Mouse (Mus musculus) limb, embryonic 11.5 days (tissue): ENCODE measurements around the gene Trub1. TPM values are rescaled to one million over a fixed set of nuclear protein-coding genes. Genes with fewer than 3 reads are reported as not detected.

Experiments
- ATAC-seq: fragments of 200-750 bp; cut with Nextera tagmentation; 2 replicates; pipeline ENCODE4 v1.8.0; 2017; ENCODE audit warnings: low read depth; ENCODE audit not compliant: insufficient number of reproducible peaks, low FRiP score, low TSS enrichment
- DNase-seq: peaks from one replicate; pipeline ENCODE4 v3.0.0-alpha.2; 2015; ENCODE audit warnings: low spot score
- H3K27ac ChIP-seq: fragments of 300-500 bp; sonication (generic); replicated peaks from 2 replicates; pipeline ENCODE4 v1.5.1; 2014; ENCODE audit warnings: low read depth, mild to moderate bottlenecking, low read length
- H3K27me3 ChIP-seq: fragments of 300-500 bp; sonication (generic); 2 replicates; pipeline ENCODE4 v1.6.1; 2014; ENCODE audit warnings: mild to moderate bottlenecking, low read length, mixed read lengths; ENCODE audit not compliant: control insufficient read depth, insufficient read depth
- H3K36me3 ChIP-seq: fragments of 300-500 bp; sonication (generic); 2 replicates; pipeline ENCODE4 v1.6.1; 2014; ENCODE audit warnings: mild to moderate bottlenecking, low read length, moderate library complexity, mixed read lengths; ENCODE audit not compliant: control insufficient read depth, insufficient read depth
- H3K4me1 ChIP-seq: fragments of 300-500 bp; sonication (generic); 2 replicates; pipeline ENCODE4 v1.6.1; 2014; ENCODE audit warnings: low read length, mixed read lengths; ENCODE audit not compliant: control insufficient read depth, insufficient read depth
- H3K4me2 ChIP-seq: fragments of 300-500 bp; sonication (generic); 2 replicates; pipeline ENCODE4 v1.6.1; 2014; ENCODE audit warnings: low read depth, mild to moderate bottlenecking, moderate library complexity; ENCODE audit not compliant: severe bottlenecking
- H3K4me3 ChIP-seq: fragments of 300-500 bp; sonication (generic); 2 replicates; pipeline ENCODE4 v1.5.1; 2014; ENCODE audit warnings: low read depth, low read length
- H3K9ac ChIP-seq: fragments of 300-500 bp; sonication (generic); 2 replicates; pipeline ENCODE4 v1.6.1; 2014; ENCODE audit warnings: mild to moderate bottlenecking, low read length
- H3K9me3 ChIP-seq: fragments of 300-500 bp; sonication (generic); 2 replicates; pipeline ENCODE4 v1.6.1; 2016; ENCODE audit warnings: low read length; ENCODE audit not compliant: control insufficient read depth
- WGBS: fragments of 180-500 bp; shearing (Covaris S2); extraction: QIAGEN DNeasy Blood & Tissue Kit; methylation state at CpG from one replicate; pipeline ENCODE4 v1.1.7; 2014; 5-methylcytosine and 5-hydroxymethylcytosine counted together
- polyA plus RNA-seq: library from polyadenylated mRNA; unstranded; fragments of >200 nt; fragmentation: Nextera tagmentation; extraction: Ambion mirVana; gene quantifications from 2 replicates; pipeline ENCODE4 v1.2.1, GENCODE M21; 2014

Trub1 gene
- polyA plus RNA-seq, 1 experiment from 2014 or later, result 23.4 TPM

- Histone ChIP-seq H3K9ac (no peak overlapping the region), H3K9me3 (no peaks in the 10 kb centered on the region), H3K27ac (no peak overlapping the region), H3K4me3 (no peak overlapping the region), H3K27me3 (no peaks in the 10 kb centered on the region), H3K4me2 (no peak overlapping the region), H3K36me3 (no peaks in the 10 kb centered on the region), H3K4me1 (no peaks in the 10 kb centered on the region; the same call in 1 of the 2 replicates)
- ATAC-seq (no peak), DNase-seq (no peak)
- 82% methylated on average over 11 of the region's 11 CpGs for WGBS
These were observed 55.6 kb downstream of the Trub1 start for GRCm38 (mm10) chr19:57508261-57508788.

GRCm38 (mm10) chr19:57509758-57510319 lies 57.1 kb downstream of the Trub1 start:
- H3K9me3 ChIP-seq, result no peaks in the 10 kb centered on the region
- DNase-seq, result no peak
- H3K4me1 ChIP-seq, result no peaks in the 10 kb centered on the region; the same call in 1 of the 2 replicates
- H3K4me3 ChIP-seq, result no peak overlapping the region
- WGBS, result 65% methylated on average over 14 of the region's 14 CpGs
- no peaks in the 10 kb centered on the region for H3K36me3 ChIP-seq
- H3K9ac ChIP-seq, result no peak overlapping the region
- ATAC-seq, result no peak
- no peak overlapping the region for H3K4me2 ChIP-seq
- no peak overlapping the region for H3K27ac ChIP-seq
- no peaks in the 10 kb centered on the region for H3K27me3 ChIP-seq

GRCm38 (mm10) chr19:57510836-57511235 lies 58.1 kb downstream of the Trub1 start:
- 90% methylated on average over 11 of the region's 11 CpGs for WGBS
- no peak for ATAC-seq
- no peak overlapping the region for H3K9ac ChIP-seq
- H3K9me3 ChIP-seq, result no peaks in the 10 kb centered on the region
- no peak overlapping the region for H3K4me3 ChIP-seq
- H3K27ac ChIP-seq, result no peak overlapping the region
- no peaks in the 10 kb centered on the region; the same call in 1 of the 2 replicates for H3K4me1 ChIP-seq
- H3K4me2 ChIP-seq, result no peak overlapping the region
- DNase-seq, result no peak
- no peaks in the 10 kb centered on the region for H3K27me3 ChIP-seq
- H3K36me3 ChIP-seq, result no peaks in the 10 kb centered on the region

GRCm38 (mm10) chr19:57513123-57513522 lies 60.4 kb downstream of the Trub1 start:
- no peaks in the 10 kb centered on the region; the same call in 1 of the 2 replicates for H3K4me1 ChIP-seq
- no peak overlapping the region for H3K27ac ChIP-seq
- 89% methylated on average over 9 of the region's 9 CpGs for WGBS
- no peak overlapping the region for H3K9ac ChIP-seq
- ATAC-seq (no peak), DNase-seq (no peak)
- no peaks in the 10 kb centered on the region for H3K36me3 ChIP-seq
- H3K9me3 ChIP-seq, result no peaks in the 10 kb centered on the region
- H3K4me2 ChIP-seq, result no peak overlapping the region
- no peak overlapping the region for H3K4me3 ChIP-seq
- no peaks in the 10 kb centered on the region for H3K27me3 ChIP-seq

GRCm38 (mm10) chr19:57521721-57522120 lies 69.0 kb downstream of the Trub1 start:
- H3K9me3 ChIP-seq, result no peaks in the 10 kb centered on the region
- no peaks in the 10 kb centered on the region for H3K27me3 ChIP-seq
- ATAC-seq, result no peak
- no peak overlapping the region for H3K4me2 ChIP-seq
- H3K27ac ChIP-seq, result no peak overlapping the region
- no peaks in the 10 kb centered on the region for H3K36me3 ChIP-seq
- H3K4me1 ChIP-seq, result no peaks in the 10 kb centered on the region
- no peak for DNase-seq
- H3K9ac ChIP-seq, result no peak overlapping the region
- H3K4me3 ChIP-seq, result no peak overlapping the region

GRCm38 (mm10) chr19:57523363-57523762 lies 70.7 kb downstream of the Trub1 start:
- 50% methylated on average over 17 of the region's 17 CpGs for WGBS
- no peaks in the 10 kb centered on the region for H3K36me3 ChIP-seq
- no peak overlapping the region for H3K9ac ChIP-seq
- ATAC-seq, result no peak
- no peak overlapping the region for H3K4me3 ChIP-seq
- H3K9me3 ChIP-seq, result no peaks in the 10 kb centered on the region
- H3K4me2 ChIP-seq, result no peak overlapping the region
- no peak overlapping the region for H3K27ac ChIP-seq
- peak; percentile 49 for DNase-seq
- no peaks in the 10 kb centered on the region for H3K27me3 ChIP-seq
- no peaks in the 10 kb centered on the region for H3K4me1 ChIP-seq

- ATAC-seq (no peak), DNase-seq (no peak)
- Histone ChIP-seq H3K27ac (no peak overlapping the region), H3K36me3 (no peaks in the 10 kb centered on the region), H3K4me1 (no peaks in the 10 kb centered on the region), H3K4me3 (no peak overlapping the region), H3K4me2 (no peak overlapping the region), H3K9ac (no peak overlapping the region), H3K27me3 (no peaks in the 10 kb centered on the region), H3K9me3 (no peaks in the 10 kb centered on the region)
- WGBS, result 79% methylated on average over 2 of the region's 2 CpGs
These were observed 73.0 kb downstream of the Trub1 start for GRCm38 (mm10) chr19:57525693-57526092.

GRCm38 (mm10) chr19:57530212-57530611 lies 77.5 kb downstream of the Trub1 start:
- Histone ChIP-seq H3K4me1 (no peaks in the 10 kb centered on the region), H3K27ac (no peak overlapping the region), H3K9me3 (no peaks in the 10 kb centered on the region), H3K27me3 (no peaks in the 10 kb centered on the region), H3K36me3 (no peaks in the 10 kb centered on the region), H3K9ac (no peak overlapping the region), H3K4me3 (no peak overlapping the region), H3K4me2 (no peak overlapping the region)
- DNase-seq, result no peak
- ATAC-seq, result no peak
- WGBS, result 96% methylated on average over 4 of the region's 4 CpGs

- Histone ChIP-seq H3K4me1 (no peaks in the 10 kb centered on the region), H3K9ac (no peak overlapping the region), H3K27ac (no peak overlapping the region), H3K9me3 (no peaks in the 10 kb centered on the region), H3K36me3 (no peaks in the 10 kb centered on the region), H3K27me3 (no peaks in the 10 kb centered on the region), H3K4me3 (no peak overlapping the region), H3K4me2 (no peak overlapping the region)
- ATAC-seq (no peak), DNase-seq (no peak)
- 84% methylated on average over 7 of the region's 7 CpGs for WGBS
These were observed 81.5 kb downstream of the Trub1 start for GRCm38 (mm10) chr19:57534262-57534661.
